Mouse (Mus musculus): ENCODE results near the gene Tent5a.

DNA sequence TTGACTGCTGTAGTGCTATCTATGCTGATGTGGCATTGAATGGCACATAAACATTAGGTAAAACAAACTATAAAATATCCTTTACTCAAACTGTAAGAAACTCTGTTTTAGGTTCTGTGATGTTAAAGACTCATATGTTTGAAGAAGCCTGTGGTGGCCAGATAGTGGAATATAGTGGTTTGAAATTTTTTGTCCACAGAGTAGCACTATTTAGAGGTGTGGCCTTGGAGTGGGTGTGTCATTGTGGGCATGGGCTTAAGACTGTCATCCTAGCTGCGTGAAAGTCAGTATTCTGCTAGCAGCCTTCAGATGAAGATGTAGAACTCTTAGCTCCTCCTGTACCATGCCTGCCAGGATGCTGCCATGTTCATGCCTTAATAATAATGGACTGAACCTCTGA is 11.0 kb downstream of the Tent5a start:
- TF ChIP-seq CTCF (IDR thresholded peaks at IDR 0.05), result no peak
- no peak for TF ChIP-seq POLR2A (IDR thresholded peaks at IDR 0.05; ENCODE audit: insufficient read depth, low read depth, low read length)
